Mouse (Mus musculus) CH12F3 (cell line): ENCODE results near the gene Pax9.

Experiments used
- in situ Hi-C: fragments of 300-500 bp; cut with MboI; formaldehyde crosslinking; loops from 2 replicates; pipeline ENCODE4 v1.14.3; 2020; ENCODE audit warnings: low sequenced_read_pairs

Pax9 gene

GRCm38 (mm10) chr12:56691427-56692079 lies at the start of gene Pax9:
Pax9 (plus strand) TSS chr12:56691767.
- in situ Hi-C loops = no loop called here

- in situ Hi-C loops = no loop called here
Observed at GRCm38 (mm10) chr12:56669451-56670122, 22.0 kb upstream of the Pax9 start.

GRCm38 (mm10) chr12:56670795-56671194 lies 20.8 kb upstream of the Pax9 start:
- in situ Hi-C loops = no loop called here

GRCm38 (mm10) chr12:56674726-56675125 lies 16.8 kb upstream of the Pax9 start:
- in situ Hi-C loops = no loop called here

- in situ Hi-C loops = no loop called here
Observed at GRCm38 (mm10) chr12:56677620-56678019, 13.9 kb upstream of the Pax9 start.

- in situ Hi-C loops = no loop called here
Observed at GRCm38 (mm10) chr12:56681096-56681811, 10.3 kb upstream of the Pax9 start.

GRCm38 (mm10) chr12:56687640-56688481 lies 3.7 kb upstream of the Pax9 start:
- in situ Hi-C loops = no loop called here

- in situ Hi-C loops = no loop called here
Observed at GRCm38 (mm10) chr12:56688482-56688840, 3.1 kb upstream of the Pax9 start.

GRCm38 (mm10) chr12:56688920-56689319 lies 2.6 kb upstream of the Pax9 start:
- in situ Hi-C loops = no loop called here

- in situ Hi-C loops = no loop called here
Observed at GRCm38 (mm10) chr12:56689331-56689730, 2.2 kb upstream of the Pax9 start.

- in situ Hi-C loops = no loop called here
Observed at GRCm38 (mm10) chr12:56689736-56690135, 1.8 kb upstream of the Pax9 start.

- in situ Hi-C loops = no loop called here
Observed at GRCm38 (mm10) chr12:56690366-56690765, 1.2 kb upstream of the Pax9 start.

GRCm38 (mm10) chr12:56691001-56691400 lies 566 bp upstream of the Pax9 start:
- in situ Hi-C loops = no loop called here

- in situ Hi-C loops = no loop called here
Observed at GRCm38 (mm10) chr12:56692536-56692935, 969 bp downstream of the Pax9 start.

- in situ Hi-C loops = no loop called here
Observed at GRCm38 (mm10) chr12:56693411-56694098, 2.0 kb downstream of the Pax9 start.

GRCm38 (mm10) chr12:56694361-56694760 lies 2.8 kb downstream of the Pax9 start:
- in situ Hi-C loops = no loop called here

- in situ Hi-C loops = no loop called here
Observed at GRCm38 (mm10) chr12:56694936-56695335, 3.4 kb downstream of the Pax9 start.

GRCm38 (mm10) chr12:56695358-56696173 lies 4.0 kb downstream of the Pax9 start:
- in situ Hi-C loops = no loop called here

GRCm38 (mm10) chr12:56696174-56697010 lies 4.8 kb downstream of the Pax9 start:
- in situ Hi-C loops = no loop called here
